Mouse (Mus musculus) testis, adult 2 months (tissue): ENCODE measurements around the gene Slc35g2.

Experiments
- CTCF ChIP-seq: fragments of 200-500 bp; IDR thresholded peaks from 2 replicates; pipeline ENCODE4 v1.5.1; 2012; ENCODE audit warnings: low read depth, mild to moderate bottlenecking, inconsistent platforms, low read length, moderate library complexity; ENCODE audit not compliant: control insufficient read depth, insufficient read depth, insufficient replicate concordance
- POLR2A ChIP-seq: fragments of 200-500 bp; IDR thresholded peaks from 2 replicates; pipeline ENCODE4 v1.6.1; 2012; ENCODE audit warnings: low read depth, mild to moderate bottlenecking, inconsistent platforms, low read length, moderate library complexity; ENCODE audit not compliant: control insufficient read depth

- TF ChIP-seq CTCF (no peak), POLR2A (no peak)
These were observed 15.2 kb downstream of the Slc35g2 start for GRCm38 (mm10) chr9:100555686-100556085.
